Mouse (Mus musculus) layer of hippocampus, postnatal 36 days (tissue): Measurements from ENCODE around the gene Ip6k2. TPM values are rescaled to one million over a fixed set of nuclear protein-coding genes. Genes with fewer than 3 reads are reported as not detected.

Experiments used
- DNase-seq, 2 experiments: peaks; one replicate each; pipeline ENCODE4 v3.0.0; 2022
- microRNA-seq, 2 experiments: library from miRNA; unstranded; fragments of <30 nt; microRNA quantifications; one replicate each; pipeline ENCODE4 v1.2.0; 2021
- total RNA-seq, 2 experiments: library from RNA; stranded (reverse); gene quantifications; 2 replicates each; pipeline ENCODE4 v1.2.3; 2021

Gene Ip6k2
- total RNA-seq, 2 experiments from 2014 or later = 233 to 259 TPM

DNA sequence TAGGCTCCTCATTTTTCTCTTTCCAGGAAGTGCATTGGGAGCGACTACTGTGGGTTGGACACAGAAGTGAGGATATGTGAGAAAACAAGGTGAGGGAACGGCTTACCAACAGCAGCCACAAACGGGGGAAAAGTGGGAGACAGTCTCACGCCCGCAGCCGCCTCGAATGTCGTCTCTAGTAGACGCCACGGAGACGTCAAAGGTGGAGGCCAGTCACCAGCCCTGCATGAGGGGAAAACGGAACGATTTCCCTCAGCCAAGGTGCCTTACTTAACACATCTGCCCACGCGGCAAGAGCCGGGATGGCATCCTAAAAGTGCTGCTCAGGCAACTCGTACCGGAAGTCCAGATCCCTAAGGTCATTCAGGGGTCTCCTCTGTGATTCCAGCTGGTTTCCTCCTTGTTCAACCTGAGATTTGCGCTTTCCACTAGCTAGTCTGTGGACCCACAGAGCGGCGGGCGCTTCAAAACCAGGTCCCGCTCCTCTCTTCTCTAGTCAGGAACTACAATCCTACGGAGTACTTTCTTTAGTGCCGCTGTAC lies 40.6 kb downstream of the Ip6k2 start:
- no peak for DNase-seq

DNA sequence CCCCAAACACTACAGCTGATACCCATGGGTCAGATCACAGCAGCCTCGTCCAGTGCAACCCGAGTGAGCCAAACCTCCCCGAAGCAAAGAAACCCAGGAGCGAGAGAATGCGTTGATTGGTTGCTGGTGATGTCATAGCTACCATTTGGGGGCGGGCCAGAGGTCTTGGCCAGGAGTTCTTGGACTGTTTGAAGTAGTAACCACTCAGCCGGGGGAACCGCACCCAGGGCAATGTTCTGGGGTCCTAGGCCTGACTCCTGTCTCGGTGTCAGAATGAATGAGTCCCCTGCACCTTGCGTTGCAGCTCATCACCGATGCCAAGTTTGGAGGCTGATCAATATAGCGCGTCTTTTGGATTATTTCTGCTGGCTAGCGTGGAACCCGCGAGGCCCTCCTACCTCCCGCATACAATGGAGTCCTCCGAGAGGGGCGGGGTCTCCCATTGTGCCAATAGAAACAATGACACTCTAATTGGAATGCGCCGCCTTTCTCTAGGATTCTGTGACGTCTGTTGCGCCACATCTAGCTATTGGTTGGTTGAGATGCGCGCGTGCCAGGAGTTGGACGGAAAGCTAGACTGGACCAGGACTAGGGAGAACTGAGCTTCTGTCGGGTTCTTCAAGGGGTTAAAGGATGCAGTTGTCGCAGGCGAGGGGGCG lies 41.3 kb downstream of the Ip6k2 start:
- peak; percentile 85 to 87 for DNase-seq

DNA sequence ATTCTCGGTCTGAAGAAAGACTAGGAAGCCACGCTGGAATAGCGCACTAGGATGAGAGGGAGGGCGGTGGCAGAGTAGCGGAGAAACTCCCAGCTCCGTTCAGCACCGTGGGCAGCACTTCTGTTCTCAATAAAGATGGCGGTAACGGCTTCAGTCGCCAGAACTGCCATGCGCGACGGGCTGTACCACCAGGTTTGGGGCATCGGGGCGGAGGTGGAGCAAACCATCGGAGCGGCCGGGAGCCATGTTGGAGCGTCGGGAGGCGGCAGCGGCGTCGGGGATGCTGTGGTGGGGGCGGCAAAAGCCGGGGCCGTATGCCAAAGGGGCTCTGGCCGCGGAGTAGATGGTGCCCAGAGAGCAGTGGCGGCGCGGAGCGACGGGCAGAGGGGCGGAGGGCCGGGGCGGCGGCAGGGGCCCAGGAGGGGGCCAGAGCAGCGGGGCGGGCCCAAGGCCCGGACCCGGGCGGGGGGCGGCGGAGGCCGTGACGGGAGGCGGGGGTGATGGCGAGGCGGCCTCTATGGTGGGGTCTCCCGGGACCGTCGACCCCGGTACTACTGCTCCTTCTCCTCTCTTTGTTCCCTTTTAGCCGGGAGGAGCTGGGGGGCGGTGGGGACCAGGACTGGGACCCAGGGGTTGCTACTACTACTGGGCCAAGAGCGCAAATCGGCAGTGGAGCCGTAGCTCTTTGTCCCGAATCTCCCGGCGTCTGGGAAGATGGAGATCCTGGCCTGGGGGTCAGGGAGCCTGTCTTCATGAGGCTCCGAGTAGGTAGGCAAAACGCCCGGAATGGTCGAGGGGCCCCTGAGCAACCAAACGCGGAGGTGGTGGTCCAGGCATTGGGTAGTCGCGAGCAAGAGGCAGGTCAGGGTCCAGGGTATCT lies 42.5 kb downstream of the Ip6k2 start, which contains the start of gene Celsr3:
Gene Celsr3, plus strand, starts transcription at position 501 of the 880 bp plus-strand sequence.
- DNase-seq = peak; percentile 90 to 91

DNA sequence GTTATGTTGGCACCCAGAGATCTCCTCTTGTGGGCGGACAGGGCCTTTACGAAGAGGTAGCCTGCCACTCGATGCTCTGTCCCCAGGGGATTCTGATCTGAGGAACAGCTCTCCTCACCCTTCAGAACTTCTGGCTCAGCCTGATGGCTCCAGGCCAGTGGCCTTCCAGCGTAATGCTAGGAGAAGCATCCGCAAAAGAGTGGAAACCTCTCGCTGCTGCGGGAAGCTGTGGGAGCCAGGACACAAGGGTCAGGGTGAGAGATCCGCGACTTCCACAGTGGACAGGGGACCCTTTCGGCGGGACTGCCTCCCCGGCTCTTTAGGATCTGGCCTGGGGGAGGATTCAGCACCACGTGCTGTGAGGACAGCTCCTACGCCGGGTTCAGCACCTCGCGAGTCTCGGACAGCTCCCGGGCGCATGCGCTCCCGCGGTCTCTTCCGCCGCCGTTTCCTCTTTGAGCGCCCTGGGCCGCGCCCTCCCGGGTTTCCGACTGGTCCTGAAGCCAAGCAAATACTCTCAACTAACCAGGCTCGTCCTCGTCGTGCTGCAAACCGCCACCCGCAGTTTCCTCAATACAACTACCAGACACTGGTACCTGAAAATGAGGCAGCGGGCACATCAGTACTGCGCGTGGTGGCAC lies 43.2 kb downstream of the Ip6k2 start:
- peak; percentile 72 for DNase-seq

DNA sequence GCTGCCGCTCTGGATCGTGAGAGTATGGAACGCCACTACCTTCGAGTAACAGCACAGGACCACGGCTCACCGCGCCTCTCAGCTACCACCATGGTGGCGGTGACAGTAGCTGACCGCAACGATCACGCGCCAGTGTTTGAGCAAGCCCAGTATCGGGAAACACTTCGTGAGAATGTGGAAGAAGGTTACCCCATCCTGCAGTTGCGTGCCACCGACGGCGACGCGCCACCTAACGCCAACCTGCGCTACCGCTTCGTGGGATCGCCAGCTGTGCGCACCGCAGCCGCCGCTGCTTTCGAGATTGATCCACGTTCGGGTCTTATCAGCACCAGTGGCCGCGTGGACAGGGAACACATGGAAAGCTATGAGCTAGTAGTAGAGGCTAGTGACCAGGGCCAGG lies 43.9 kb downstream of the Ip6k2 start:
- DNase-seq = no peak

DNA sequence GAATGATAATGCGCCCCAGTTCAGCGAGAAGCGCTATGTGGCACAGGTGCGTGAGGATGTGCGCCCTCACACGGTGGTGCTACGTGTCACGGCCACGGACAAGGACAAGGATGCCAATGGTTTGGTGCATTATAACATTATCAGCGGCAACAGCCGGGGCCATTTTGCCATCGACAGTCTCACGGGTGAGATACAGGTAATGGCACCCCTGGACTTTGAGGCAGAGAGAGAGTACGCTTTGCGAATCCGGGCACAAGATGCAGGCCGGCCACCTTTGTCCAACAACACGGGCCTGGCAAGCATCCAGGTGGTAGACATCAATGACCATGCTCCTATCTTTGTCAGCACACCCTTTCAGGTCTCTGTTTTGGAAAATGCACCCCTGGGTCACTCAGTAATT lies 44.3 kb downstream of the Ip6k2 start:
- no peak for DNase-seq

DNA sequence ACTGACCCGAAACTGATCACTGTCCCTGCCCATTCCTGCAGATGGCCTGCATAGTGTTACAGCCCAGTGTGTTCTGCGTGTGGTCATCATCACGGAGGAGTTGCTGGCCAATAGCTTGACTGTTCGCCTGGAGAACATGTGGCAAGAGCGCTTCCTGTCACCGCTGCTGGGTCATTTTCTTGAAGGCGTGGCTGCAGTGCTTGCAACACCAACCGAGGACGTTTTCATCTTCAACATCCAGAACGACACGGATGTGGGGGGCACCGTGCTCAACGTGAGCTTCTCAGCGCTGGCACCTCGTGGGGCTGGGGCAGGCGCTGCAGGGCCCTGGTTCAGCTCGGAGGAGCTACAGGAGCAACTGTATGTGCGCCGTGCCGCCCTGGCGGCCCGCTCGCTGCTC lies 48.0 kb downstream of the Ip6k2 start:
- DNase-seq = no peak

DNA sequence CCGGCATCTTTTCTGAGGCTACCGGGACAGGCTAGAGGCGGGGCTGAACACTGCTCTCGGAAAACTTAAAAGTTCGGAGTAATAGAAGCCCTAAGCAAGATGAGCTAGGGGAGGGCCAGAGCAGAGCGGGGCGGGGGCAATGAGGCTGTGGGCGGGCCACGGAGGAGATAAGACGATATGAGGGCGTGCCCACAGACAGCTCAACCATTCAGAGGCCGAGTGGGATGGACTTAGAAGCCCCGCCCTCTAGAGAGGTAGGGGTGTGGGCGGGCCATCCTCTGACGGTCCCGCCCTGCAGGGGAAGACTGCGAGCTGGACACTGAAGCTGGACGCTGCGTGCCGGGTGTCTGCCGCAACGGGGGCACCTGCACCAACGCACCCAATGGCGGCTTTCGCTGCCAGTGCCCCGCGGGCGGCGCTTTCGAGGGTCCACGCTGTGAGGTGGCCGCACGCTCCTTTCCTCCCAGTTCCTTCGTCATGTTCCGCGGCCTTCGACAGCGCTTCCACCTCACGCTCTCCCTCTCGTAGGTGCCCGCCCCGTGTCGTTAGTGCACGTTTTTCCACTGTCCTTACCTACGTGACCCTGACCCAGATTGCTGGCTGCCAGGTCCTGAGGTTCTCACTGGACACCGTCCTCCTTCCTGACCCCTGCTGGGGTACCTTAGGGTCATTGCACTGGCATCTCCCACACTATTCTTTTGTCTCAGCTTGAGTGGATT lies 49.0 kb downstream of the Ip6k2 start:
- peak; percentile 69 to 70 for DNase-seq

DNA sequence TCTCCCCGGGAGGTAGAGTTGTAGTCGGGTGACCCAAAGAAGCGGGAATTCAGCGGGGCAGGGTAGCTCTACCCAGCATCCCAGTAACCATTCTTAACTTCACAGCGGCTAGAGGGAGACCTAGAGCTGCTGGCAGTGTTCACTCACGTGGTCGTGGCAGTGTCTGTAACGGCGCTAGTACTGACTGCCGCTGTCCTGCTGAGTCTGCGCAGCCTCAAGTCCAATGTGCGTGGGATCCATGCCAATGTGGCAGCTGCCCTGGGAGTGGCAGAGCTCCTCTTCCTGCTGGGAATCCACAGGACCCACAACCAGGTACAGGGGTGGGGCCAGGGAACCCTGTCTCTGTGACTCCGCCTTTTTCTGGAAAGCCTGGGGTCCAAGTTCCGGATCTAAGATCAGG lies 59.4 kb downstream of the Ip6k2 start:
- DNase-seq = peak; percentile 58 to 63

DNA sequence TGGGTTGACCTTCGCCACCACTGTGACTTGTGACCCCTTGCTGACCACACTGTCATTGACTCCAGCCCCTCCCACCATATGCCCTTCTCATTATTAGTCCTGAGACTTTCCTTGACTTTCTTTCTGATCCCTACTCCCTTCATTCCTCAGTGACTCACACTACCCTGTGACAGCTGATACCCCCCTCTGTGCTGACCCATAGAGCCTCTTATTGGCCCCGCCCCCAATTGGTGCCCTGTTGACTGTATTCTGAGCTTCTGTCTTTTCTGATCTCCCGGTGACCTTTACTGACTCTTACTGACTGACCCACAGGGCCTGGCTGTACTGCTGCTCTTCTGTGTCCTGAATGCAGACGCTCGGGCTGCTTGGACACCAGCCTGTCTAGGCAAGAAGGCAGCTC lies 61.8 kb downstream of the Ip6k2 start:
- no peak for DNase-seq

DNA sequence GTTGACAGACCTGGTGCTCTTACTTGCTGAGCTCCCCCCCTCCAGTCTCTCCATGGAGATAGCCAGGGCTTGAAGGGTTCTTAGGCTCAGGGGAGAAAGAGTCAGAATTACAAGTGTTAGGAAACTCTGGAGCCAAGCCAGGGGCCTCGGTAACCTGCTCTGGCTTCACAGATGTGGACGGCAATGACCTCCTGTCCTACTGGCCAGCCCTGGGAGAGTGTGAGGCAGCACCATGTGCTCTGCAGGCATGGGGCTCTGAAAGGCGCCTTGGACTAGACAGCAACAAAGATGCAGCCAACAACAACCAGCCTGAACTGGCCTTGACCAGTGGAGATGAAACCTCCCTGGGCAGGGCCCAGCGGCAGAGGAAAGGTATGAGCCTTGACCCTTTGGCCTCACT lies 63.8 kb downstream of the Ip6k2 start:
- DNase-seq = no peak

DNA sequence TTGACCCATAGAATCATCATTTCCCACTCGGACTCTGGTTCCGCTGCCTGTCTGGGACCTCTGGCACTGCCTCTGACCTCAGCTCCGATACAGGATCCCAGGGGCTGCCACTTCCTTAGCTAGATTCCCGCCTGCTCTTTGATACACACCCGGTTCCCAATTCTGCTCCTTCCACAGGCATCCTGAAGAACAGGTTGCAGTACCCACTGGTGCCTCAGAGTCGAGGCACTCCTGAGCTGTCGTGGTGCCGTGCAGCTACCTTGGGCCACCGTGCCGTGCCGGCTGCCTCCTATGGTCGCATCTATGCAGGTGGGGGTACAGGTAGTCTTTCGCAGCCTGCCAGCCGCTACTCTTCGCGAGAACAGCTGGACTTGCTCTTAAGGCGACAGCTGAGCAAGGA lies 64.8 kb downstream of the Ip6k2 start:
- no peak for DNase-seq

DNA sequence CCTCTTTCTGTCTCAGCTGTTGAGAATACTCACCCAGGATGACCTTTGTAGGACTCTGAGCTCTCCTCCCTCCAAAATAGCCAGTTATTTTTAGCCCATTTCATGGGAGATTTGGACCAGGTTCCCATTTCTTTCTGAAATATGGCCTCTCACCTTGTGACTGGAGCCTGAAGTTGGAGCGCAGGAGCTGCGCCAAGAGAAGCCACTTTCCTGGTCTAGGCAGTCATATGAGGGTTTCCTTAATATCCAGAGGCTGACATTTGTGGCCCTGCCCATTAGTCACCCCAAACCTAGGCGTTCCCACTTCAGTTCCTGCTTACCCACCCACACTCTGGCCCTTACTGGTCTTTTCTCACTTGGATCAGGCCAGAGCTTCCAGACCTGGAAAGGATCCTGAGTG lies 69.4 kb downstream of the Ip6k2 start, which contains the start of gene Slc26a6:
Gene Slc26a6, plus strand, starts transcription at position 308 of the 400 bp plus-strand sequence.
- DNase-seq = no peak

DNA sequence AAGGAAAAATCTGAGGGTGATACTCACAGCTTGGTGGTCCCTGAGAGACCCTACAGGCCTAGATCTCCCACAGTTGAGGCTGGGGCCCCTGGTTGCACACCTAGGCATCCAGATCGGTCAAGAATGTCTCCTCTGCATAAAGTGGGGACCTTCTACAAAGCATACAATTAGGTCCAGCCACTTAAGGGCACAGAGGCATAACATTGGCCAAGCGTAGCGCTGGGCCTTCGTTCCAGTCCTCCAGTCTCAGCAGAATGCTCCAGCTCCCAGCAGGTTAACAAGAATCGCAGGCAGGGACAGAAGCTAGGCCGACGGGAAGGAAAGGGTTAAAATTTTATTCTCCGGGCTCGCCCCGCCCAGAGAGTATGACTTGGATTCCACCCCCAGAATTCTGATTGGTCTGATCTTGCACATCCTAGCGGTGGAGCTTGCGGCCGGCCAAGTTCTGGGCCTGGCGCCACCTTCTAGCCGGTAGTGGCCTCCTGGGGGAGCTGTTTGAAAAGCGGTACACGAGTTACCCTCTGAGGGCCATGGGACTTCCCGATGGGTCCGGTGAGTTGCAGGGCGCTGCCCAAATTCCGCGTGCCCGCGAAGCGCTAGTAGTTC lies 70.1 kb downstream of the Ip6k2 start:
- peak; percentile 90 to 92 for DNase-seq

DNA sequence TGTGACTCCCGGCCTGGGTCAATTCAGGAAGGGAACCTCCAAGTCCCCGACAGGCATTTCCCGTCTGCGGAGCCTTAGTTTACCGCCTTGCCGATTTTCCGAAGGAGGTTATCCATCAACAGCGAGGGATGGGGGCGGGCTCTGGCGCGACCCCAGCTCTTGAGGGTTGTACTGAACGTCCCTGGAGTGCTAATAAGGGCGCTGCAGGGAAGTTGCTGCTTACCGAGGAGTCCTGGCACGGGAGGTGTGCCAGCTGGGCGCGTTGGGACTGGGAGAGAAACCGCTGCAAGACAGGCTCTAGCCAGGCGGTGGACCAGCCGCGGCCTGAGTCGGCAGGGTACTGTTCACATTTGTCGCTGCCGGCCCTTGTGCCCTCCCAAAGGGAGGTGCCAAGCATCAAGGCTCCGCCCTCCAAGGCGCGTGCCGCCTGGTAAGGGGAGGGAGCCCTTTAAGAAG lies 70.7 kb downstream of the Ip6k2 start:
- DNase-seq = peak; percentile 84 to 88

DNA sequence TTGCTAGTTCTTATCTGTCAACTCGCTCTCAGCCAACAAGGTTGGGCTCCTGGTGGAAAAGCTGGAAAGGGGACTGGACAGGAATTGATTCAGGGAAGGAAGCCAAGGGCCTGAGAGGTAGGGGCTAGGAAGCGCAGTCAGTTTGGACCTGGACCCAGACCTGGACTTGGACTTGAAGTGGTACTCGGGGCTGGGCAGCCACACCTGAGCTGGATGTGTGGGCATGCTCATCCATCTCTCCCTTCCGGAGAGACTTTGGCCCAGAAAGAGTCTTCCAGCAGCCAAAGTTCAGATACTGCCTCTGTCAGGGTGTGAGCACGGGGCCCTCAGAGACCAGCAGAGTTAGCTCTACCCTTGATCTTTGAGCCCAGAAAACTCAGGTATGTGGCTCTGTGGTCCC lies 71.7 kb downstream of the Ip6k2 start:
- no peak for DNase-seq

Small RNAs within 50 kb of the gene (microRNA-seq; reads per million reads assigned to microRNA genes)
- 0 reads per million in 2 experiments for gene Gm23156

Other genes with a start within 250 kb of the Ip6k2 start
- gene Impdh2, start 223.5 kb upstream of the Ip6k2 start, total RNA-seq = 10 to 100 TPM; 63.4 to 68.4 TPM
- gene Ndufaf3, start 216.4 kb upstream of the Ip6k2 start, total RNA-seq = 10 to 100 TPM; 52.6 to 66.3 TPM
- 100 to 1,000 TPM in 1 of 2 experiments, 10 to 100 TPM in 1; 98.7 to 109 TPM for gene Dalrd3, start 213.9 kb upstream of the Ip6k2 start, total RNA-seq
- 100 to 1,000 TPM; 106 to 107 TPM for gene Wdr6, start 205.1 kb upstream of the Ip6k2 start, total RNA-seq
- 10 to 100 TPM; 93.1 to 93.2 TPM for gene P4htm, start 186.1 kb upstream of the Ip6k2 start, total RNA-seq
- gene Arih2, start 134.4 kb upstream of the Ip6k2 start, total RNA-seq = 10 to 100 TPM; 50.7 to 54.2 TPM
- gene Slc25a20, start 121.7 kb upstream of the Ip6k2 start, total RNA-seq = 10 to 100 TPM; 15.7 to 17.5 TPM
- 10 to 100 TPM; 41.4 to 48.1 TPM for gene Prkar2a, start 94.5 kb upstream of the Ip6k2 start, total RNA-seq
- 10 to 100 TPM; 70.3 TPM for gene Nckipsd, start 24.6 kb downstream of the Ip6k2 start, total RNA-seq
- 10 to 100 TPM; 60.6 to 73.4 TPM for gene Celsr3, start 42.5 kb downstream of the Ip6k2 start, total RNA-seq
- gene Slc26a6, start 69.5 kb downstream of the Ip6k2 start, total RNA-seq = 10 to 100 TPM; 17.9 to 23.1 TPM
- not detected for gene Tmem89, start 130.8 kb downstream of the Ip6k2 start, total RNA-seq
- 100 to 1,000 TPM; 346 to 350 TPM for gene Uqcrc1, start 152.8 kb downstream of the Ip6k2 start, total RNA-seq
- 1 to 10 TPM; 2.8 to 5.0 TPM for gene Col7a1, start 169.8 kb downstream of the Ip6k2 start, total RNA-seq
- gene Ucn2, start 202.2 kb downstream of the Ip6k2 start, total RNA-seq = under 1 TPM; 0.33 to 0.40 TPM
- 10 to 100 TPM; 10.2 to 15.4 TPM for gene Pfkfb4, start 208.0 kb downstream of the Ip6k2 start, total RNA-seq